18 mouse cellular contexts compared by ENCODE assay signal in genomic region chr11:61637856-61638255, GRCm38 (mm10). TPM values are rescaled to one million over a fixed set of nuclear protein-coding genes. Genes with fewer than 3 reads are reported as not detected.
DNase-seq lines count a peak whose midpoint lies in the region; ATAC-seq and TF ChIP-seq lines count a peak whose summit lies in the region.
"Had no signal": no experiment of that assay in that cellular context is flagged by ENCODE, and none has a peak within 500 bp of the region (broad histone marks: within the 10 kb centered on the region; RNA-seq: fewer than 3 reads in every experiment).

No protein-coding gene starts in this region.

- H3K79me2 ChIP-seq in myocyte (ENCODE audit: control insufficient read depth, insufficient read depth), result no peaks in the 10 kb centered on the region

- no peaks in the 10 kb centered on the region for H3K4me1 ChIP-seq in lung, postnatal 0 days (ENCODE audit: insufficient read depth, low read depth, low read length)
- H3K4me1 ChIP-seq: embryonic facial prominence, embryonic 10.5 days; embryonic facial prominence, embryonic 12.5 days; forebrain, embryonic 13.5 days; forebrain, embryonic 15.5 days had no signal

- TF ChIP-seq CTCF in lung, postnatal 0 days (IDR thresholded peaks at IDR 0.05), result no peak

- 80% methylated on average over 3 of the region's 3 CpGs for WGBS in lung, postnatal 0 days

- no peak overlapping the region for H3K27ac ChIP-seq in lung, postnatal 0 days (ENCODE audit: low read length)
- H3K27ac ChIP-seq: embryonic facial prominence, embryonic 10.5 days; embryonic facial prominence, embryonic 12.5 days; forebrain, embryonic 13.5 days; forebrain, embryonic 15.5 days had no signal

- H3K4me2 ChIP-seq in lung, postnatal 0 days (replicated peaks; ENCODE audit: low read depth, low read length), result no peak overlapping the region
- no peak overlapping the region for H3K4me2 ChIP-seq in myocyte (ENCODE audit: low read depth)
- H3K4me2 ChIP-seq: embryonic facial prominence, embryonic 12.5 days; forebrain, embryonic 13.5 days; forebrain, embryonic 15.5 days had no signal

- no peak overlapping the region for H3ac ChIP-seq in myocyte (ENCODE audit: control insufficient read depth, insufficient read length)

- DNase-seq in lung, postnatal 0 days (ENCODE audit: low spot score), result no peak
- no peak for DNase-seq in lung, postnatal 25 days (ENCODE audit: low spot score)
- DNase-seq in right cerebral cortex, postnatal 14 days, result no peak
- DNase-seq in layer of hippocampus, postnatal 36 days, result no peak
- DNase-seq: adrenal gland, adult 2 months; adrenal gland, postnatal 10 days; adrenal gland, postnatal 25 days; cerebellum, adult 11 months; cerebellum, adult 18-20 months; cerebellum, adult 8-10 months; cerebellum, adult 9-11 months; cerebellum, postnatal 14 days; forebrain, postnatal 0 days had no signal

- ATAC-seq in lung, postnatal 0 days, result no peak; the same call in 1 of the 2 replicates
- ATAC-seq: forebrain, embryonic 13.5 days; forebrain, embryonic 15.5 days; forebrain, postnatal 0 days had no signal

- no peaks in the 10 kb centered on the region for H3K9me3 ChIP-seq in lung, postnatal 0 days (ENCODE audit: low read length)
- H3K9me3 ChIP-seq: embryonic facial prominence, embryonic 10.5 days; embryonic facial prominence, embryonic 12.5 days; forebrain, embryonic 13.5 days; forebrain, embryonic 15.5 days had no signal

- H3K9ac ChIP-seq in lung, postnatal 0 days (replicated peaks; ENCODE audit: low read depth), result no peak overlapping the region
- H3K9ac ChIP-seq: embryonic facial prominence, embryonic 12.5 days; forebrain, embryonic 13.5 days; forebrain, embryonic 15.5 days; forebrain, postnatal 0 days had no signal

- TF ChIP-seq POLR2A in myocyte (IDR thresholded peaks at IDR 0.05; ENCODE audit: insufficient read length, low read depth), result no peak

- H3K36me3 ChIP-seq in lung, postnatal 0 days (ENCODE audit: insufficient read depth, low read length), result no peaks in the 10 kb centered on the region
- H3K36me3 ChIP-seq in myocyte (ENCODE audit: control insufficient read depth, insufficient read depth), result no peaks in the 10 kb centered on the region
- H3K36me3 ChIP-seq: embryonic facial prominence, embryonic 10.5 days; embryonic facial prominence, embryonic 12.5 days; forebrain, embryonic 15.5 days had no signal

- H3K4me3 ChIP-seq in lung, postnatal 0 days (ENCODE audit: low read depth, low read length), result no peak overlapping the region
- no peak overlapping the region for H3K4me3 ChIP-seq in myocyte
- H3K4me3 ChIP-seq: embryonic facial prominence, embryonic 10.5 days; embryonic facial prominence, embryonic 12.5 days; forebrain, embryonic 13.5 days; forebrain, embryonic 15.5 days had no signal

- H3K27me3 ChIP-seq in lung, postnatal 0 days (replicated peaks; ENCODE audit: insufficient read depth, low read length), result no peaks in the 10 kb centered on the region
- no peaks in the 10 kb centered on the region for H3K27me3 ChIP-seq in myocyte (ENCODE audit: control insufficient read depth, insufficient read depth, insufficient read length)
- H3K27me3 ChIP-seq: embryonic facial prominence, embryonic 12.5 days; forebrain, embryonic 13.5 days; forebrain, embryonic 15.5 days had no signal

- 0 out of 2 replicates have a peak, but pooled peaks have one; percentile 20 for TF ChIP-seq EP300 in lung, postnatal 0 days (IDR thresholded peaks at IDR 0.05)

TF ChIP-seq in myocyte, 11 proteins besides CTCF, POLR2A, EP300 and RAD21:
- TF ChIP-seq SRF (IDR thresholded peaks at IDR 0.05; ENCODE audit: control insufficient read depth, insufficient read length, low read depth) (no peak), TCF3 (IDR thresholded peaks at IDR 0.05; ENCODE audit: insufficient read length, low read depth) (no peak), TCF12 (IDR thresholded peaks at IDR 0.05; ENCODE audit: insufficient read depth, poor library complexity, severe bottlenecking) (peak; percentile 52), MAX (IDR thresholded peaks at IDR 0.05; ENCODE audit: low read depth) (no peak), MYOG (IDR thresholded peaks at IDR 0.05; ENCODE audit: control insufficient read depth in 1 of 3, insufficient read depth in 1 of 3, insufficient read length in 2 of 3, low read depth in 2 of 3) (peak; percentile 23 to 75 (median 36)), E2F4 (IDR thresholded peaks at IDR 0.05; ENCODE audit: insufficient read depth) (no peak), MYOD1 (IDR thresholded peaks at IDR 0.05; ENCODE audit: control insufficient read depth in 1 of 3, insufficient read length in 2 of 3, low read depth in 2 of 3) (peak in 2 of 3 experiments; percentile 34 to 82)

RNA-seq across cellular contexts. Expression of gene Grap, which starts 15.2 kb away (rescaled TPM):
- 71.8 and 72.1 TPM in 2 replicates for polyA plus RNA-seq in lung, postnatal 0 days (2015; fragmentation: Nextera tagmentation; extraction: Ambion mirVana)
- 0.06 TPM for polyA plus RNA-seq in myocyte (2012; fragmentation: generic; extraction: Trizol)
- 1 to 10 TPM; 4.5 to 6.9 TPM for total RNA-seq in layer of hippocampus, postnatal 36 days (2021)

RNA-seq across cellular contexts. Expression of gene Fam83g, which starts 46.0 kb away (rescaled TPM):
- polyA plus RNA-seq in lung, postnatal 0 days (2015; fragmentation: Nextera tagmentation; extraction: Ambion mirVana), result 1.7 and 1.9 TPM in 2 replicates
- polyA plus RNA-seq in myocyte (2012; fragmentation: generic; extraction: Trizol), result not detected
- total RNA-seq in layer of hippocampus, postnatal 36 days (2021), result not detected

RNA-seq across cellular contexts. Expression of gene Epn2, which starts 58.4 kb away (rescaled TPM):
- polyA plus RNA-seq in lung, postnatal 0 days (2015; fragmentation: Nextera tagmentation; extraction: Ambion mirVana), result 41.0 and 47.7 TPM in 2 replicates
- 14.1 TPM for polyA plus RNA-seq in myocyte (2012; fragmentation: generic; extraction: Trizol)
- 100 to 1,000 TPM; 178 to 185 TPM for total RNA-seq in layer of hippocampus, postnatal 36 days (2021)

Comparison
In these comparisons a context has a peak if more than half of its experiments do, and no peak if none do; other contexts are left out.
1. RNA of gene Grap, which starts 15.2 kb away (polyA plus RNA-seq): 71.8 to 72.1 TPM in lung, postnatal 0 days; 0.06 TPM in myocyte (single experiment); every median in the first group is over 10 times any median in the second.